Mouse (Mus musculus) lung, adult 18-20 months (tissue): ENCODE results near the gene Ccn1.

Source experiments
- DNase-seq, 2 experiments: peaks; one replicate each; pipeline ENCODE4 v3.0.0; 2022; ENCODE audit warnings: mixed read lengths in 2 of 2

Gene Ccn1

DNA sequence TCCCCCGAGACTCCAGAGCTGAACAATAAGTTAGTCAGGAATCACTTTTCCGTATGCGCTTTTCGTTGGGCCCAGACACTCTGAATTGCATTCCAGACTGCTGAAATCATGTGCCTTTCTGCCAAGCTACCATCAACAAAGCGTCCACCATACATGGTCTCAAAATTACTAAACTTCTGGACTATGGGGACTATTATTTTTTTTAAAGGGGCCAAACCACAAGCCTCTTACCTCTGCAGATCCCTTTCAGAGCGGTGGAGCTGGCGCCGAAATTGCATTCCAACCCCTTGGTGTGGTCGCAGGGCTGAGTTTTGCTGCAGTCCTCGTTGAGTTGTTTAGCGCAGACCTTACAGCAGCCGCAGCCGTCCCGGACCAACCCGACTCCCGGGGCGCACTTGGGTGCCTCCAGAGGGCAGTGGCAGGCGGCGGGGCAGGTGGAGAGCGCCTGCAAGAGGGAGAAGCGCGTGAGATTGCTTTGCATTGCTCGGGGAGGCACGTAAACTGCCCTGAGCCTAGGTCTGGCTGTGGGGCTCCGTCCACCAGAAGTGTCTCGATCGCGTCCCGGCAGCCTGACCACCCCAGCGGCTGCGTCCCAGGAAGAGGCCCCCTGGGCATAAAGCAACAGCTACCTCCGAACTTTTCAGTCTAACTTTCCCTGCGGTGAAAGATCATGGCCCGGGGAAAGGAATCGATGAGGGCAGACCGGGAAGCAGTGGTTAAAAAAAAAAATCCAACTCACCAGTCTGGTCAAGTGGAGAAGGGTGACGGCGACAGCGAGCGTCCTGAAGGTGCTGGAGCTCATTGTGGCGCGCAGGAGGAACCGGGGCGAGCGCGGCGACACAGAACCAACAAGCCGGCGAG lies 560 bp downstream of the Ccn1 start:
- DNase-seq = peak; percentile 61 to 73

DNA sequence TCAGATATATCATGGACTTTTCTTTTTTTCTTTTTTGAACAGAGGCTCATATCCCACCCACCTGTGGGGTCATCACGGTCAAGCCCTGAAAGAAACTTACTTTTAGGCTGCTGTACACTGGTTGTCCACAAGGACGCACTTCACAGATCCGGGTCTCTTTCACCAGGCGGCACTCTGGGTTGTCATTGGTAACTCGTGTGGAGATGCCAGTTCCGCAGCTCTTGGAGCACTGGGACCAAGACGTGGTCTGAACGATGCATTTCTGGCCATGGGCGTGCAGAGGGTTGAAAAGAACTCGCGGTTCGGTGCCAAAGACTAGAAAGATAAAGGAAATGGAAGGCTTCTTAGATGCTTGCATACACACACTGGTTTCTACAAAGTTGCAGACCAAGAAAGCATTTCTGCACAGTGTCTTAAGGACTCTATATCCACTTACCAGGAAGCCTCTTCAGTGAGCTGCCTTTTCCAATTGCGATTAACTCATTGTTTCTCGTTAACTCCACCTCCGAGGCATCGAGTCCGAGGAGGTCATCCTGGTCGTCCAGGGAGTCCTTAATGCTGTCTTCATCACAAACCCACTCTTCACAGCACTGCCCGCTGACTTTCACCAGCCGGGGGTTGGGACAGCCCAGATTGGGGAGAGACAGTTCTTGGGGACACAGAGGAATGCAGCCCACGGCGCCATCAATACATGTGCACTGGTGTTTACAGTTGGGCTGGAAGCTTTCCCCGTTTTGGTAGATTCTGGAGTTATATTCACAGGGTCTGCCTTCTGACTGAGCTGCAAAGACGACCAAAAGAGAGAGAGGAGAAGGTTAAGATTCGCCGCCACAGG lies 1.5 kb downstream of the Ccn1 start:
- DNase-seq = peak in 1 of 2 experiments; percentile 34

DNA sequence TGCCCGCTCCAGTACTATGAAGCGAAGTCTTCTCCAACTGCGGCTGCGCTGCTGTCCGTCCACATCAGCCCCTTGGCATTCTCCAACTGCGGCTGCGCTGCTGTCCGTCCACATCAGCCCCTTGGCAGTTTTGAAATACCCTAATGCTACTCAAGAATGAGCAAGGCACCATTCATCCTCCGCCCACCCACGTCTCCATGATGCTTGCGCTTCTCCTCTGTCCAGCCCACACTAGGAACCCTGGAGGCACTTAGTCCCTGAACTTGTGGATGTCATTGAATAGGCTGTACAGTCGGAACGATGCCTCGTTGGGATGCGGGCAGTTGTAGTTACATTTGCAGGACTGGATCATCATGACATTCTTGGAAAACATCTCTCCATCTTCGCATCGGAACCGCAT lies 2.4 kb downstream of the Ccn1 start:
- no peak for DNase-seq

DNA sequence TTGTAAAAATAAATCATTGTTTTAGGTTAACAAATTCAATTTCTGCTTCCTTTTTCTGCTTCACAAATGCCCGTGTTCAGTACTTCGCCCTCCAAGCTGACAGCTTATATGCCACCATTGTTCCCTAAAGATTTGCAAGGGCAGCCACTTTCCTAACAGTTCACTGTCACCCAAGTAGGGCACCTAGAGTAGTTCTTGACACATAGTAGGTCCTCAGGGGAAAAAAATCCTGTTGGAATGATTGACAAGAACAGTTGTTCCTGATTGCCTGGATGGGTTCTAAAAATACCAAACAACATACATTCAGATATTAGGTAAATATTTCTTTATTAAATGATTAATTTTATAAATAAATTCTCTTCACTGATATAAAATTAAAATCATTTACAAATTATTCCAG lies 3.1 kb downstream of the Ccn1 start:
- DNase-seq = no peak

DNA sequence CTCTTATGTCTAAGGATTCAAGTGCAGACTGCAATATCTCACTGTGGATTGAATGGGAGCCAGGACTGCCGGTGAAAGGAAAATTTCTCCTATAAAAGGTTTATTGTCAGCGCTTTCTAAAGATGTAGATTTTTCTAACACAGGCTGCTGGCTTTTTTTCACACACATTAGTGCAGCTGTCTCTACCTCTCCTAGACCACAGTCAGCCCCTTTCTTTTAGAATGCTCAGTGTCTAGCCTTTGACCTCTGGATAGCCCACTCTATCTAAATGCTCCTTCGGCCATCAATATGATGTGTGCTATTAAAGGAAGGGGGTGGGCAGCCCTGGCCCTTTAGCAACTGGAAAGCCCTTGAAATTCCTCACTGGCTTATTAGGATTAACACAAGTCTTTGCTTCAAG lies 3.8 kb downstream of the Ccn1 start:
- DNase-seq = no peak

DNA sequence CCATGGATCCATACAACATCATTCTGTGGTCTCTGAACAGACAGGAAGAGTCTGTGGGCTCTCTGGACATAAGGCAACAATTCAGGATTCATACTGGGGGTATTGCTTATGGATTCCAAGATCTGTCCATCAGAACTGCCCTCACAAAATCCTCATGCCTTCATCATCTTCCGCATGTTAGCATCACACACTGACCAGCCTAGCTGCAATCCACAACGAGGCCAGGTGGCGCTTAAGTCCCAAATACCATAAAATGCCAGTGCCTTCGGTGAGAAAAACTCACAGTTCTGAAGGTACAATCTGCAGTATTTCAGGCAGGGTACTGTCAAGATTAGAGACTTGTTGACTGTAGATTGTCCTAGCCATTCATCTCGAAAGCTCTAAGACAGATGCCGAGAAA lies 4.3 kb downstream of the Ccn1 start:
- no peak for DNase-seq

DNA sequence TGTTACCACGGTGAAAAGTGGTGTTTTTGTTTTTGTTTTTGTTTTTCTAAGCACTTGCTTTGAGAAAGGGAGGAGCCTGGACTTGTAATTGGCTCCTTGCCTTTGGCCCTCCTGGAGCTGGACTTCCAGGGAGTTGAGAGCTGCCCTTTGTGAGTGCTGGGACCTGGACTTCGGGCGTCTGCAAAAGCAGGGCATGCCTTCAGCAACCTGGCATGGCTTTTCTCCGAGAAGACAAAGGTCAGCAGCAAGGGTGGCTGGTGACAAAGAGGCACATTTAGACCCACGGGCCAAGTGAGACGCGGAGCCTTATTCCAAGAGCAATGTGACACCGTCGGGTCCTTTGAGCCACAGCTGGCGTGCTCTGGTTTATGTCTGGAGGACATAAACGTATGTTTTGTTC lies 6.9 kb downstream of the Ccn1 start:
- DNase-seq = no peak

DNA sequence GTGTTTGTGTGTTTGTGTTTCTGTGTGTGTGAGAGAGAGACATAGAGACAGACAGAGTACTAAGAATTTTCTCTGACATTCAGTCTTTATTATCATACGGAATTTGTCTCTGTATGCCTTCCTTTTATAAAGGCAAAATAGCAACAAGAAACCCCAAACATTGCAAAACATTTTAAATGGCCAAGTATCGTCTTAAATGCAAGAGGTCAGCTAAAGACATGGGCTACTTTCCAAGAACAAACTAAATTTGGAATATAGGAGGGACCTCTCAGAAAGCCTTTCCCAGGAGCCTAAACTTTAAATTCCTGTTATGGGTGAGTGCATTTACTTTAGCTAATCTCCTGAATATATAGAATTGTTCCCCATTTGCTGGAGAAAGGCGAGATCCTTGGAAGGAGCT lies 7.9 kb downstream of the Ccn1 start:
- no peak for DNase-seq

DNA sequence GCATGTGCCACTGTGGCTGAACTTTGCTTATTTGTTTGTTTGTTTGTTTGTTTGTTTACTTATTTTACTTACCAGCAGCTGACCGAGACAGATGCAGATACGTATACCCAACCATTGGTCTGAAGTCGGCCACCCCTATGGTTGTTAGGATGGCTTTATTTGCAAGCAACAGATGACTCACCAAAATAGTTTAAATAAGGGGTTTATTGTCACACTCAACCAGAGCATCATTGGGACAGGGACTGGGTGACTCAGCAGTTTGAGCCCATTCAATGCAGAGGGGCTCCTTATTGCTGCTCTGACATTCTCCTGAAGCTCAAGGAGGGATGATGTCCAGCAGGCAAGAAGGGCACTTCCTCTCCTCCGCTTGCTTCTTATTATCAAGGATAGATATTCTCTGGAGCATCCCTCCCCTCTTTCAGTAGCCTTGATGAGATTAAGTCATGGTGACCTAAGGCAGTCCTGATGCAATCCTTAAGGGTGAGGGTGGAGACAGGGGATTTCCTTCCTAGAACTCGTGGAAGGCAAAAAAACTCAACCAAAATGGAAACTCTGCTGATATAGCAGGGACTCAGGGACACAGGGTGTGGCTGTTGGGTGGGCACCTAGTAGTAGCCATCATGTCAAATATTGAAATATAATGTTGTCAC lies 8.6 kb downstream of the Ccn1 start:
- no peak for DNase-seq

DNA sequence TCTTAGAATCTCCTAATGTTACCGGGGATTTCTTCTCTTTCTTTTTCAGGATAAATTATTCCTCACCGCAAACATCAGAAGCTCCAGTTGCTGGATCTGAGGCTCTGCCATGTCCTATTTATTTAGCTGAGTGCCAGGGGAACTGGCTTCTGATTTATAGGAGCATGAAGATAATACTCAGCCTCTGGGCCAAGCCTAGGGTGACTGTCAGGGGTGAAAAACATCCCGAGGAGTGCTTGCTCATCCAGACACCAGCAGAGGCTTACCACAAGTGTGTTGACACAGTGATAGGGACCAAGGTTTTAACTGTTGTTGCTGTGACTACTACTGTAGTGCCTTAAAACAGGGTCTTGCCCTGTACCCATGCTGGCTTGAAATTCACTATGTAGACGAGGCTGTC lies 9.2 kb downstream of the Ccn1 start:
- DNase-seq = no peak

DNA sequence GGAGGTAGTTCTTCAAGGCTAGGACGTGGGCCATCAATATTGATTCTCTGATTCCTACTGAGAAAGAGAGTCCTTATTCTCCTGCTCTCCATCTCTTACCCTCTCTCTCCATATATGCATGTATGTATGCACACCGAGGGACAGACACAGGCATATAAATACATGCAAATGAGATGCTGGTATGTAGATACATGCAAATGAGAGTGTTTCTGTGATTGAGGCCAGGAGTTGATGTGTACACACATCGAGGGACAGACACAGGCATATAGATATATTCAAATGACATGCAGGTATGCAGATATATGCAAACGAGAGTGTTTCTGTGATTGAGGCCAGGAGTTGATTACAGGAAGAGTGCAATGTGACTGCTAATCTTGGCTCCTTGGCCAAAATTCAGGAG lies 9.6 kb downstream of the Ccn1 start:
- DNase-seq = no peak

DNA sequence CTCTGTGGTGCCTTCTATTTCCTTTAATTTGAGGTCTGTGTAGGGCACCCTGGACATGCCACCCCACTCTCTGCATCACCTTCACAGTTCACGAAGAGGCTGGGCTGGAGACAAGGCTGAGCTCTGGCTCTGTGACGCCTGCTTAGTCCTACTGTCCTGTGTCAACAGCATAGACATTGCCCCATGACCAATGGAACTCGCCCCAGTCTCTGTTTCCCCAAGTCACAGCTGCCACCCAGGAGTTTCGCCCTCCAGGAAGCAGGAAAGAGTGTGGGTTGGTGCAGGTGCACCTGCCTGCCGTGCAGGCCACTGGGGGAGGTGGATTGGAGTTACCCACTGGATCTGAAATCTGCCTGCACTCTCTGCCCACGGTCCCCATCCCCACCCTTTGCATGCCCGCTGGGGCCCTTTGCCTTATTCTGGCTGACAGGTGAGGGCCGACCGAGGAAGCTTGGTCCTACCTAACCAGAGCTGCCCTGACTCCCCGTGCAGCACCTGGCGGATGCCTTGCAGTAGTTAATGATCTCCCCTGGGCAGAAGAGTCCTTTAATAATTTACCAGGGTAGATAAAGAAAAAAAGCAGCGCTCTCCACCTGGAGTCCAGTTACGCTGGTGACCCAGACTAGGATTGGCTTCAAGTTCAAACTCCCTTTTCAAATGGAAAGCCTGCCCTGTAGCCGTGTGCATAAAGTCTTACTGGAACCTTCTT lies 15.6 kb downstream of the Ccn1 start:
- no peak for DNase-seq

DNA sequence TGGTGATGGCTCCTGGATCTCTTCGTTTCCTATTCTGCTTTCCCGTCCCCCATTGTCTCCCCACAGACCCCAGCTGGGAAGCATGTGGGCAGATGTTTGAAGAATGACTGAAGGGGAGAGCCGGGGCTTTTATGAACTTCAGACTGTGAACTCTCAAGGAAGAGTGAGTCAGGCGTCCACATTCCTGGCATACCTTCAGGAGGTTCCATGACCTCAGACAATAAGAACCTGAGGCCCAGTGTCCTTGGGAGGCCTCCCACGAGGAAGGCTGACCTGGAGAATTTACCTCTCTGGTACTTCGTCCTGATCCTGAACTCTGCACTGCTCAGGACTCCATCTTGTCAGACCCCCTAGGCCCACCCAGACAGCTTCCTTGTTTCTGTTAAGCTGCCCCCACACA lies 16.9 kb downstream of the Ccn1 start:
- DNase-seq = peak in 1 of 2 experiments; percentile 17

DNA sequence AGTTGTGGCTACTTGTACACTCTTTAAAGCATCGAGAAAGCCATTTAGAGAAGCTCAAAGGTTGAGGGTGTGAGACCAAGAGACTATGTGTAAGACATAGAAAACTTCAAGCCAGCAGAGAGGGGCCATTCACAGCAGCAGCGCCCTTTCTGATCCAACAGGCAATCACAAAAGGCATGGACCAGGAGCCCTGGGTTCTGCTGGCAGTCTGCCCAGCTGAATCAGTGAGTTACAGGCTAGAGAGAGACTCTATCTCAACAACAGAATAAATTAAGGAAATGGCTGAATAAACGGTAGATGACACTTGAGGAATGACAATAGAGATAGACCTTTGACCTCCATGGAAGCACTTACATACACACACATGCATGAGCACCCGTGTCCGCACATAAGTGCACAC lies 21.1 kb downstream of the Ccn1 start:
- DNase-seq = peak; percentile 23 to 32

DNA sequence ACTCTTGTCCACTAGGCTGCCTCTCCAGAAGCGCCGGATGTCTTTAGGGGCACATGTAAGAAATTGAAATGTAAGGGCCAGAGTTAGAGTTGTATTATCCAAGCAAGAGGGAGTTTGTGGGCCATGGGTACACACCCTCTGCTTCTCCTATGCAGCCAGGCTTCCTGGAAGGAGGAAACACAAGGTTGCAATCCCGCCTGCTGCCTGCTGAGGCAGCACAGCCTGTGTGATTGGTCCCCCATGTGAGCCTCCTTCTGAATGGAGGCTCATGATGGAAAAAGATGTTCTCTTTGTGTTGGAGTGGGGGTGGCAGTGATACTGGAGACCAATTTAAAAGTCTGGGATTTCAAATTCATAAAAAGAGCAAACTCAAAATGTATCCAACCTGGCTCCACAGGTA lies 22.0 kb downstream of the Ccn1 start:
- DNase-seq = peak; percentile 28 to 44

DNA sequence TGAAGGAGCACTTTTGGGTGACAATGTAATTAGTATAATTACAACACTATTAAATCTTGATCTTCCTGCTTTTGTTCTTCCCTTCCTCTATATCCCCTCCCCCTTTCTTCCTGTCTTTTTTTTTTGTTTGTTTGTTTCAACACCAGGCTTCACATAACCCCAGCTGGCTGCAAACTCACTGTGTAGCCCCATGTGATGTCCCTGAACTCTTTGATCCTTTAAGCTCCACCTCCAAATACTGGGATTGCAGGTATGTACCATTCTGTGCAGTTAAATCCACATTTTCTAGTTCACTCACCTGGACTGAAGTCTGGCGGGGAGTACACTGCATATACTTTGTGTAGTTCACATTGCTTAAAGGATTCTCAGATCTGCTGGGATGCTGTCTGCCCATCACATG lies 23.7 kb downstream of the Ccn1 start:
- DNase-seq = no peak

DNA sequence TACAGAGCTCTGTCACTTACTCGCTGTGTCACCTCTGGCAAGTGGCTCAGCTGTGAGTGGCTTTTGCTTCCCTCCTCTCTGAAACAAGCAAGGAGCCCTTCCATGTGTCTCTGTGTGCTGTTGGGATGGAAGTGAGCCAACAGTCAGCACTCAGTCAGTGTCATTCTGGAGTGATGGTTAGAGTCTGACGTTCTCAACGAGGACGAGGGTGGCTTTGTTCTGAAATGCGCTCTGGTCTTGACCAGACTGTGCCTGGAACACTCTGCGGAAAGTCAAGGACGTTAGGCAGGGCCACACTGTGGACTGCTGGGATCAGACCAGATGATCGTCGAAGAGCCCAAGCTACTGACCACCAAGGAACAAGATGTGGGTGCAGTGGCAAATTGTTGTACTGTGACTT lies 24.2 kb downstream of the Ccn1 start:
- DNase-seq = no peak

DNA sequence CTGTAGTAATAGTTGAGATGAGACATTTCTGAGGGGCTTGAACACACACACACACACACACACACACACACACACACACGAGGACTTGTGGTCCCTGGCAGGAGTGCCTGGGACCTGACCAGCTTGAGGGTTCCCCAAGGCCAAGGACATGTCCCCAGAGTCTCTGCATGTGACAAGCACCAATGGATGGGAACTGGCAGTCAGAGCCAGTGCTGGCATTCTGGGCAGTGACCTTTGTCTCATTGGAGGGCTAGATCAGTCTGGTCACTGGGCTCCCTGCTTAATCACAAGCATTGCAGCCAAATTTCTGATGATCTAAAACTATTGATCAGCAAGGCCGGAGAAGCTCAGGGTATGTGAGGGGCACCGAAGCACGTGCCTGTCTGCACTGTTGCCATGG lies 25.0 kb downstream of the Ccn1 start:
- DNase-seq = no peak

DNA sequence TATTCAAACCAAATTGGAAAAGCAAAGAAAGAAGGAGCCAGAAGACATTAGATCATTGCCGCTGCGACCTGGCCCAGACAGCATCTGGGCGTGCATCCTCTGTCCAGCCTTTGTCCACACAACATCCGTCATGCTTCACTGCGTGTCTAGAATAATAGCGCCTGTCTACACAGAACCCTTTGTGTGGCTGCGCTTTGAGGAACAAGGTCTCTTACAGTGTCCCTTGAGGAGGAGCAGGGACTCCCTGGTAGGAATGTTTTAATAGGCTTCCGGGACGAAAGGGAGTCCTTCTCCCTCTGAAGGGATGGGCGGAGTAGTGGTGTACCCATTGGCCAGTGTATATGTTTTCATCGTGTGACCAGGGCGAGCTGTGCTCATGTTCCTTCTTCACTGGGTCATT lies 26.7 kb downstream of the Ccn1 start:
- DNase-seq = no peak

DNA sequence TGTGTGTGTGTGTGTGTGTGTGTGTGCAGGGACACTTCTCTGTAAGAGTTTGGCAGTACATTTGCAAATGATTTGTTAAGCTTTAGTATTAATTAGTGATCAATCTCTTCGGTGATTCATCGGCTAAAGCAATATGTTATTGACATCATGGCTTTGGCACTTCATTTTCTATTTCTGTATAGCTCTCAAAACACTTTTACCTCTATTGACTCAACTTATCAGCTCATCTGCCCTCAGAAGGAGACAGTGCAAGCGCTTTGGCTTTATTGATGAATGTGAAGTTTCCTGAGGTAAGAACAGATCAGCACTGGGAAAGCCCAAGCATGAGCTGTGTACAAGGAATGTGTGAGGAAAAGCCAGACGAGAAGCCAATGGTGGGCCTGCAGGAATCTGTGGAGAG lies 28.6 kb downstream of the Ccn1 start:
- DNase-seq = no peak

DNA sequence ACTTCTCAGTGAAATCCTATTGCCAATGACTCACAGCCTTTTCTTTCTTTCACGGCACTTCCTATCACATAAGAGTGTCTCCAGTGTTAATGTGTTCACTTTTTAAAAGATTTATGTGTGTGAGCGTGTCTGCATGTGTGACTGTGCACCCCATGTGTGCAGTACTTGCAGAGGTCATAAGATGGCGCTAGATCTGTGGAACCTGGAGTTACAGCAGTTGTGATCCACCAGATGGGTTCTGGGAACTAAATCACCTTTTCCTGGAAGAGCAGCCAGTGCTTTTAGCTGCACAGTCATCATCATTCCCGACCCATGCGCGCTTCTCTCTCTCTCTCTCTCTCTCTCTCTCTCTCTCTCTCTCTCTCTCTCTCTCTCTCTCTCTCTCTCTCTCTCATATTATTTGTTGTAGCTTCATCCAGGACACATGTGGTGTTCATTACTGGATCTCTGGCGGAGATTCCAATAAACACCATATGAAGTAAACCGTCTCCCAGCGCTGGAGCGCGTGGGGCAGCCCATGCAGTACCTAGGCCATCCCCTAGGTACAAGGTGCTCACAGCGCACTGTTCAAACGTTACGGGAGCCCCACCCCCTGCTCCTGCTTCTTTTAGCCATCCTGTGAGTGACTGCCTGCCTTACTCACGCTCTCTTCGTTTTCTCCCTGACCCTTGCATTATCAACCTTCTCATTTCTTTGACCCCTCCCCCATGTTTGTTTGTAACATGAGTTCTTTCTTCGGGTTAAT lies 30.0 kb downstream of the Ccn1 start:
- DNase-seq = no peak

DNA sequence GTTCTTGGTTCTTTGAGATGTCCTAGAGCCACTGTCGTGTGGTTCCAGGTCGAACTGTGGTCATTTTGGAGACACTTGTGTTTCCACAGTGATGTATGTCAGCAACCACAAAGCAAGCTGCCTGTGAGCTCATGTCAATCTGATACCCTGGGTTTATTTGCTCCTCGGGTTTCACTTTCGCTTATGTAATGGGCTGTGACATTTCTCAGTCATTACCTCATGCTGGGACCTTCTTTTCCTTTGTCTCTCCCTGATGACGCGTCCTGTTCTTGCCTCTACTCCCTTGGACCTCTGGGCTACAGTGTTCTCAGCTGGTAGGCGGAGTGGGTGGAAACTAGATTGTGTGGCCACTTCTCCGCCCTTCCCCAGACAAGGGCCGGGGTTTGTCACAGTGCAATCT lies 31.5 kb downstream of the Ccn1 start:
- DNase-seq = peak in 1 of 2 experiments; percentile 45
